Mouse (Mus musculus) spleen, adult 2 months (tissue): ENCODE results near the gene Vdac1.

Source experiments
- CTCF ChIP-seq: fragments of 200-500 bp; IDR thresholded peaks from 2 replicates; pipeline ENCODE4 v1.5.1; 2011; ENCODE audit warnings: mild to moderate bottlenecking, inconsistent platforms; ENCODE audit not compliant: insufficient read depth, insufficient read length, insufficient replicate concordance; ENCODE audit errors: extremely low read depth
- POLR2A ChIP-seq: fragments of 200-500 bp; IDR thresholded peaks from 2 replicates; pipeline ENCODE4 v1.6.1; 2011; ENCODE audit warnings: low read depth, low read length, inconsistent platforms

DNA sequence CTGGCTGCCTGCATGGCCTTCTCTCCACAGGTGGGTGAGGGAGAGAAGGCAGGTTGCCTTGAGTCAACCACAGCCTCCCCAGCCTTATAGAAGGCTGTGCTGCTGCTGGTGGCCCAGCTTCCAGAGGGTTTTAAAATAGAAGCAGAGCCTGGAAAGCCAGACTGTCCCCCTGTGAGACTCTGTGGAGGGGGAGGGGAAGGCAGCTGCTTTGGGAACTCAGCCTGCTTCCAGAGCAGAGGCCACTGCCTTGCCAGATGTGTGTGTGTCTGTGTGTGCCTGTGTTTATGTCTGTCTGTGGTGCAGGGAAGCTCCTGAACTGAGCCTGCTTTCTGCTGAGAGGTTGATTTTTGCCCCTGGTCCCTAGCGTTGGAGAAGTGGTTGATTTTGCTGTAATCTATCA, 4.5 kb downstream of the Vdac1 start:
- no peak for TF ChIP-seq CTCF
- no peak for TF ChIP-seq POLR2A
